Mouse (Mus musculus): ENCODE measurements around the gene Sohlh1. TPM values are rescaled to one million over a fixed set of nuclear protein-coding genes. Genes with fewer than 3 reads are reported as not detected.

Sohlh1 gene
- total and polyA plus RNA-seq, 3 experiments = not detected

DNA sequence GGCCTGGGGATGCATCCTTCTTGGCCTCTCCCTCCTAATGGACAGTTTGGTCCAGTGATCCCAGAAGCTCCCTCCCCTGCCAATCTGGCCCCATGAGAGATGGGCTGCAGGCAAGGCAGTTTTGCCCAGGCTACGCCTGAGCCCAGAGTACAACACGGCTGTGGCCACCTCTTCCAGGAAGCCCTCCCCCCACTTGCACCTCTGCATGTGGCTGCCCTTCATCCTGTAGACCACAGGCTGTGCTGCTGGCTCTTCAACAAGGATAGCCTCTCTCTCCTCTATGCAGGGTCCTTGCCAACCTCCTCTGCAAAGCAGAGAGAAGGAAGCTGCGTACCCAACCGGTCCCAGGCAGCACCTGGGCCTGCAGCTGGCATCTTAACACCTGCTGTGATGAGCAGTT, 32.0 kb upstream of the Sohlh1 start:
- DNase-seq (ENCODE audit: low spot score) = no peak
- Histone ChIP-seq H3K4me3 (ENCODE audit: low read depth, low read length) (no peak overlapping the region), H3K9me3 (replicated peaks) (no peaks in the 10 kb centered on the region), H3K27me3 (ENCODE audit: insufficient read depth, low read length) (peaks cover 5% of the 10 kb centered on the region; the same call in 1 of the 2 replicates), H3K36me3 (replicated peaks) (no peaks in the 10 kb centered on the region), H3K4me1 (ENCODE audit: insufficient read depth, low read depth, low read length) (no peaks in the 10 kb centered on the region)
- ATAC-seq (ENCODE audit: extremely low read depth, insufficient number of reproducible peaks, low FRiP score, poor library complexity, severe bottlenecking) = no peak
- no peak for TF ChIP-seq CTCF (IDR thresholded peaks at IDR 0.05; ENCODE audit: low read depth, low read length)
- no peak for TF ChIP-seq POLR2AphosphoS5 (IDR thresholded peaks at IDR 0.05; ENCODE audit: insufficient replicate concordance, low read depth, low read length)
- no peak for TF ChIP-seq GATA2 (IDR thresholded peaks at IDR 0.05; ENCODE audit: borderline replicate concordance, low read depth, low read length)
- TF ChIP-seq TAL1 (conservative IDR thresholded peaks at IDR 0.05; ENCODE audit: low read depth, low read length) = no peak
- no peak for TF ChIP-seq GATA1 (IDR thresholded peaks at IDR 0.05; ENCODE audit: borderline replicate concordance, low read length)

DNA sequence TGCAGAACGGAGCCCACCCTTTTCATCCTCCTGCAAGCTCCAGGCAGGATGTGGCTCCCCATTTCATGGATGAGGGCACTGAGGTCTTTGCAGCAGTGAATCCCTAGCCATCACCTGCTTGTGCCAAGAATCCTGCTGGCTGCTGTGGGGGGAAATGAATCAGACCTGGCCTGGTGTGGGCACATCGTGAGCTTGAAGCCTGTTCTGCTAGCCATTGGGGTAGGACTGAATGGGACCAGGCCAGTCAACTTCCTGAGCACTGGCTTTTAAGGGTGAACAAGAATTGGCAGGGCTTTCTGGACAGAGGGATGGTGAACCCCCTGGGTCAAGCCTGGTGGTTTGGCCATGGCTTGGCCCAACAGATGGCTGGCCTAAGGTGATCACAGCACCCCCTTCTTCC, 31.5 kb upstream of the Sohlh1 start:
- TF ChIP-seq TAL1 (conservative IDR thresholded peaks at IDR 0.05; ENCODE audit: low read depth, low read length) = no peak
- TF ChIP-seq POLR2AphosphoS5 (IDR thresholded peaks at IDR 0.05; ENCODE audit: insufficient replicate concordance, low read depth, low read length) = no peak
- TF ChIP-seq CTCF (IDR thresholded peaks at IDR 0.05; ENCODE audit: low read depth, low read length) = no peak
- no peak for TF ChIP-seq GATA1 (IDR thresholded peaks at IDR 0.05; ENCODE audit: borderline replicate concordance, low read length)
- TF ChIP-seq GATA2 (IDR thresholded peaks at IDR 0.05; ENCODE audit: borderline replicate concordance, low read depth, low read length) = no peak
- H3K9me3 ChIP-seq (replicated peaks) = no peaks in the 10 kb centered on the region
- ATAC-seq (ENCODE audit: extremely low read depth, insufficient number of reproducible peaks, low FRiP score, poor library complexity, severe bottlenecking) = no peak
- no peaks in the 10 kb centered on the region for H3K36me3 ChIP-seq (replicated peaks)
- no peak overlapping the region for H3K4me3 ChIP-seq (ENCODE audit: low read depth, low read length)
- no peak for DNase-seq (ENCODE audit: low spot score)
- peaks cover 5% of the 10 kb centered on the region; the same call in 1 of the 2 replicates for H3K27me3 ChIP-seq (ENCODE audit: insufficient read depth, low read length)
- H3K4me1 ChIP-seq (ENCODE audit: insufficient read depth, low read depth, low read length) = no peaks in the 10 kb centered on the region

DNA sequence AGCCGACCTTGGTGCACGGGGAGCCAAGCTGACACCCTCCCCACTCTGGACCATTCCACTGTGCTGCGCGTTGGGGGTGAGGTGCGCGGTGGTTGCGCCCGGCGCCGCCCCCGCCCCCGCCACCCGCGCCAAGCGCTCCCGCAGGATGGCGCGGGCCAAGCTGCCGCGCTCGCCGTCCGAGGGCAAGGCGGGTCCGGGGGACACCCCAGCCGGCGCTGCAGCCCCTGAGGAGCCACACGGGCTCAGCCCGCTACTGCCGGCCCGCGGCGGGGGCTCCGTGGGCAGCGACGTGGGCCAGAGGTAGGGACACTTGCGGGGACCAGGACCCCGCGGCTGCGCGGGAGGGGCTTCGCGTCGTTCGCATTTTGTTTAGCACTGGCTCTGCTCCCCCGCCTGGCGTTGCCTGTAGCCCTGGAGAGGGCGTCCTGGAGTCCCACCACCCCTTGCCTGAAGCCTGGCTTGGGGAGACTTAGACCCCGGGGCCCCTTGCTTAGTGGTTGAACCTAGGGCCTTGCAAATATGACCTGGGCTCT, 30.8 kb upstream of the Sohlh1 start:
- no peak overlapping the region for H3K4me3 ChIP-seq (ENCODE audit: low read depth, low read length)
- no peak for ATAC-seq (ENCODE audit: extremely low read depth, insufficient number of reproducible peaks, low FRiP score, poor library complexity, severe bottlenecking)
- no peak for TF ChIP-seq CTCF (IDR thresholded peaks at IDR 0.05; ENCODE audit: low read depth, low read length)
- no peak for TF ChIP-seq GATA1 (IDR thresholded peaks at IDR 0.05; ENCODE audit: borderline replicate concordance, low read length)
- no peak for TF ChIP-seq GATA2 (IDR thresholded peaks at IDR 0.05; ENCODE audit: borderline replicate concordance, low read depth, low read length)
- TF ChIP-seq TAL1 (conservative IDR thresholded peaks at IDR 0.05; ENCODE audit: low read depth, low read length) = no peak
- TF ChIP-seq POLR2AphosphoS5 (IDR thresholded peaks at IDR 0.05; ENCODE audit: insufficient replicate concordance, low read depth, low read length) = no peak
- peaks cover 5% of the 10 kb centered on the region; the same call in 1 of the 2 replicates for H3K27me3 ChIP-seq (ENCODE audit: insufficient read depth, low read length)
- no peaks in the 10 kb centered on the region for H3K36me3 ChIP-seq (replicated peaks)
- H3K4me1 ChIP-seq (ENCODE audit: insufficient read depth, low read depth, low read length) = no peaks in the 10 kb centered on the region
- no peaks in the 10 kb centered on the region for H3K9me3 ChIP-seq (replicated peaks)
- DNase-seq (ENCODE audit: low spot score) = no peak

DNA sequence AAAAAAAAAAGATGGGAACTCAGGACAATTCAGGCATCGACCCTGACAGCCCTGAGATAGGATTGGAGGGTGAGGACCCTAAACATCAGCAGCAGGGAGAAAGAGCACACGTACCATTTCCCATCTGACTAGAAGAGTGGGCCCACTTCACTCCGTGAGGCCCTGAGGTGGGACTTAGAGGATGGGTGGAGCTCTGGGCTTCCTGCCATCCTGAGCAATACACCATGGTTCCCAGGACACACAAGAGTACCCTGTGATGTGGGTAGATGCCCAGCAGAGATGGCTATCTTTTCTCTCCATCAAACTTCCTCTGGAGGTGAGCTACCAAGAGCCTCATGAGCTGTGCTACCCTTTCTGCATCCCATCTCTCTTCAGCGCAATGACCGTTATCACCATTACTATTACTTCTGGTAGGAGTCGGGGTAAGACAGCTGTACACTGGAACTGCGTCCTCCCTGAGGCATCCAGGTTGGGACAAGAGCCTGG, 30.2 kb upstream of the Sohlh1 start:
- no peak for ATAC-seq (ENCODE audit: extremely low read depth, insufficient number of reproducible peaks, low FRiP score, poor library complexity, severe bottlenecking)
- no peaks in the 10 kb centered on the region for H3K36me3 ChIP-seq (replicated peaks)
- H3K9me3 ChIP-seq (replicated peaks) = no peaks in the 10 kb centered on the region
- peaks cover 5% of the 10 kb centered on the region; the same call in 1 of the 2 replicates for H3K27me3 ChIP-seq (ENCODE audit: insufficient read depth, low read length)
- no peak overlapping the region for H3K4me3 ChIP-seq (ENCODE audit: low read depth, low read length)
- no peaks in the 10 kb centered on the region for H3K4me1 ChIP-seq (ENCODE audit: insufficient read depth, low read depth, low read length)
- DNase-seq (ENCODE audit: low spot score) = no peak
- TF ChIP-seq GATA1 (IDR thresholded peaks at IDR 0.05; ENCODE audit: borderline replicate concordance, low read length) (no peak), GATA2 (IDR thresholded peaks at IDR 0.05; ENCODE audit: borderline replicate concordance, low read depth, low read length) (no peak), POLR2AphosphoS5 (IDR thresholded peaks at IDR 0.05; ENCODE audit: insufficient replicate concordance, low read depth, low read length) (no peak), TAL1 (conservative IDR thresholded peaks at IDR 0.05; ENCODE audit: low read depth, low read length) (no peak), CTCF (IDR thresholded peaks at IDR 0.05; ENCODE audit: low read depth, low read length) (no peak)

DNA sequence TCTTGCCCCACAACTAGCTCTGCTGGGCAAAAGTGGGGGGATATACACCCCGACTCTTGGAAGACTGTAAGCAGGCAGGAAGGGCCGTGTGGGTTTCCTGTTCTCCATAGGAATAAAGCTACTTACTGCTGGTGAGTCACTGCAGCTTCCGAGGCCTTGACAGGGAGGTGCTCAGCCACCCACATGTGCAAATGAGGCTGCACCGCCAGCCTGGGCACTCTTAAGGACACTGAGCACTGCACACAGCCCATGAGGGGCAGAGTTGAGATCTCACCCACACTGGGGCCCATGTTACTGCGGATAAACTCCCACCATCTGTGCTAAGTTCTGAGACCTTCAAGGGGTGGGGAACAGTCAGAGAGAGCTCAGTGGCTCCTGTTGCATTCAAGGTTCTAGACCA, 19.6 kb upstream of the Sohlh1 start:
- Histone ChIP-seq H3K9me3 (replicated peaks) (no peaks in the 10 kb centered on the region), H3K36me3 (replicated peaks) (no peaks in the 10 kb centered on the region), H3K4me1 (ENCODE audit: insufficient read depth, low read depth, low read length) (no peaks in the 10 kb centered on the region), H3K27me3 (ENCODE audit: insufficient read depth, low read length) (peaks cover 11% of the 10 kb centered on the region; the same call in 1 of the 2 replicates), H3K4me3 (ENCODE audit: low read depth, low read length) (no peak overlapping the region)
- DNase-seq (ENCODE audit: low spot score) (no peak), ATAC-seq (ENCODE audit: extremely low read depth, insufficient number of reproducible peaks, low FRiP score, poor library complexity, severe bottlenecking) (no peak)
- no peak for TF ChIP-seq TAL1 (conservative IDR thresholded peaks at IDR 0.05; ENCODE audit: low read depth, low read length)
- no peak for TF ChIP-seq CTCF (IDR thresholded peaks at IDR 0.05; ENCODE audit: low read depth, low read length)
- TF ChIP-seq GATA2 (IDR thresholded peaks at IDR 0.05; ENCODE audit: borderline replicate concordance, low read depth, low read length) = no peak
- no peak for TF ChIP-seq GATA1 (IDR thresholded peaks at IDR 0.05; ENCODE audit: borderline replicate concordance, low read length)
- TF ChIP-seq POLR2AphosphoS5 (IDR thresholded peaks at IDR 0.05; ENCODE audit: insufficient replicate concordance, low read depth, low read length) = no peak

DNA sequence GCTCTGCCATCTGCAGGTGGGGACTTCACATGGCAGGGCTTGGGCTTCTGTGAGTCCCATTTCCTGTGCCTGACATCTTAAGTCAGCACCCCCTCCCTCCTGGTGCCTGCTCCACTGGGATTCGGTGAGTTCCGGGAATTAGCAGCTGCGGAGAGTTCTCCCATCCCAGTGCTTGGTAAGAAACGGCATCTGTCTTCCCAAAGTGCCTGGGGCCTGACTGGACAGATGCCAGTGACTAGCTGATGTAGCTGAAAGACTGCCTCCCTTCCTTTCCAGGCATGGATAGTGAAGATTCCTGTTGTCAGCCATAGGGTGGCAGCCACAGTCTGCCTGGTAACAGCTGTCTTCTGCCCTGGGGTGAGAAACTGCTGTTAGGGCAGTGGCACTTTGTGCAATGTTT, 18.4 kb upstream of the Sohlh1 start:
- no peaks in the 10 kb centered on the region for H3K9me3 ChIP-seq (replicated peaks)
- H3K27me3 ChIP-seq (ENCODE audit: insufficient read depth, low read length) = peaks cover 11% of the 10 kb centered on the region; the same call in 1 of the 2 replicates
- H3K36me3 ChIP-seq (replicated peaks) = no peaks in the 10 kb centered on the region
- no peak for DNase-seq (ENCODE audit: low spot score)
- TF ChIP-seq TAL1 (conservative IDR thresholded peaks at IDR 0.05; ENCODE audit: low read depth, low read length) = no peak
- no peak for TF ChIP-seq GATA2 (IDR thresholded peaks at IDR 0.05; ENCODE audit: borderline replicate concordance, low read depth, low read length)
- no peak for TF ChIP-seq CTCF (IDR thresholded peaks at IDR 0.05; ENCODE audit: low read depth, low read length)
- no peak for TF ChIP-seq GATA1 (IDR thresholded peaks at IDR 0.05; ENCODE audit: borderline replicate concordance, low read length)
- no peak for TF ChIP-seq POLR2AphosphoS5 (IDR thresholded peaks at IDR 0.05; ENCODE audit: insufficient replicate concordance, low read depth, low read length)
- no peak for ATAC-seq (ENCODE audit: extremely low read depth, insufficient number of reproducible peaks, low FRiP score, poor library complexity, severe bottlenecking)
- no peaks in the 10 kb centered on the region for H3K4me1 ChIP-seq (ENCODE audit: insufficient read depth, low read depth, low read length)
- no peak overlapping the region for H3K4me3 ChIP-seq (ENCODE audit: low read depth, low read length)
